Mouse (Mus musculus) stomach, embryonic 14.5 days (tissue): ENCODE measurements around the gene Usp21. TPM values are rescaled to one million over a fixed set of nuclear protein-coding genes. Genes with fewer than 3 reads are reported as not detected.

ENCODE experiments used
- ATAC-seq: fragments of 200-750 bp; cut with Nextera tagmentation; 2 replicates; pipeline ENCODE4 v1.8.0; 2017; ENCODE audit warnings: low read depth, moderate TSS enrichment; ENCODE audit not compliant: insufficient number of reproducible peaks, insufficient read depth, low FRiP score
- H3K27ac ChIP-seq: fragments of 300-500 bp; sonication (generic); 2 replicates; pipeline ENCODE4 v1.5.1; 2014; ENCODE audit warnings: mild to moderate bottlenecking, low read length, moderate library complexity, mixed read lengths
- H3K27me3 ChIP-seq: fragments of 300-500 bp; sonication (generic); 2 replicates; pipeline ENCODE4 v1.6.1; 2014; ENCODE audit warnings: low read length, control low read depth, mixed read lengths; ENCODE audit not compliant: control insufficient read depth, insufficient read depth
- H3K36me3 ChIP-seq: fragments of 300-500 bp; sonication (generic); 2 replicates; pipeline ENCODE4 v1.6.1; 2014; ENCODE audit warnings: mild to moderate bottlenecking, control low read depth, low read length, moderate library complexity, mixed read lengths; ENCODE audit not compliant: control insufficient read depth, insufficient read depth
- H3K4me1 ChIP-seq: fragments of 300-500 bp; sonication (generic); 2 replicates; pipeline ENCODE4 v1.6.1; 2014; ENCODE audit warnings: low read length, control low read depth, mixed read lengths; ENCODE audit not compliant: control insufficient read depth, insufficient read depth
- H3K4me2 ChIP-seq: fragments of 300-500 bp; sonication (generic); replicated peaks from 2 replicates; pipeline ENCODE4 v1.6.1; 2014; ENCODE audit warnings: low read depth, low read length, control low read depth
- H3K4me3 ChIP-seq: fragments of 300-500 bp; sonication (generic); 2 replicates; pipeline ENCODE4 v1.5.1; 2014; ENCODE audit warnings: low read depth, low read length, control low read depth
- H3K9ac ChIP-seq: fragments of 300-500 bp; sonication (generic); replicated peaks from 2 replicates; pipeline ENCODE4 v1.6.1; 2014; ENCODE audit warnings: low read depth, mild to moderate bottlenecking, control low read depth, low read length, moderate library complexity, mixed read lengths
- H3K9me3 ChIP-seq: fragments of 300-500 bp; sonication (generic); 2 replicates; pipeline ENCODE4 v1.6.1; 2016; ENCODE audit warnings: low read depth, low read length, control low read depth; ENCODE audit not compliant: control insufficient read depth
- WGBS: fragments of 180-500 bp; shearing (Covaris S2); extraction: QIAGEN DNeasy Blood & Tissue Kit; methylation state at CpG from one replicate; pipeline ENCODE4 v1.1.7; 2014; 5-methylcytosine and 5-hydroxymethylcytosine counted together
- polyA plus RNA-seq: library from polyadenylated mRNA; unstranded; fragments of >200 nt; fragmentation: Nextera tagmentation; extraction: Ambion mirVana; gene quantifications from 2 replicates; pipeline ENCODE4 v1.2.1, GENCODE M21; 2014

Usp21 gene
- polyA plus RNA-seq, 1 experiment from 2014 or later: 70.6 TPM

- Histone ChIP-seq H3K9ac (no peak overlapping the region), H3K27me3 (no peaks in the 10 kb centered on the region), H3K36me3 (peaks cover 56% of the 10 kb centered on the region), H3K9me3 (no peaks in the 10 kb centered on the region), H3K4me1 (peaks cover 21% of the 10 kb centered on the region), H3K4me2 (no peak overlapping the region), H3K4me3 (no peak overlapping the region), H3K27ac (no peak overlapping the region)
- no peak for ATAC-seq
- 85% methylated on average over 11 of the region's 11 CpGs for WGBS
These were observed 12.6 kb downstream of the Usp21 start for GRCm38 (mm10) chr1:171275144-171275734.

- WGBS: 90% methylated on average over 12 of the region's 12 CpGs
- no peak overlapping the region for H3K4me2 ChIP-seq
- no peak for ATAC-seq
- peaks cover 12% of the 10 kb centered on the region for H3K4me1 ChIP-seq
- H3K9ac ChIP-seq: no peak overlapping the region
- H3K27ac ChIP-seq: no peak overlapping the region
- H3K9me3 ChIP-seq: no peaks in the 10 kb centered on the region
- H3K27me3 ChIP-seq: no peaks in the 10 kb centered on the region
- H3K4me3 ChIP-seq: no peak overlapping the region
- H3K36me3 ChIP-seq: peaks cover 56% of the 10 kb centered on the region
These were observed 13.6 kb downstream of the Usp21 start for GRCm38 (mm10) chr1:171274171-171274570.

GRCm38 (mm10) chr1:171272086-171272485 is 15.7 kb downstream of the Usp21 start:
- Histone ChIP-seq H3K4me2 (peak overlapping the region; percentile 85; the same call in 1 of the 2 replicates), H3K9ac (no peak overlapping the region), H3K27ac (no peak overlapping the region), H3K4me1 (peaks cover 12% of the 10 kb centered on the region), H3K27me3 (no peaks in the 10 kb centered on the region), H3K9me3 (no peaks in the 10 kb centered on the region), H3K36me3 (peaks cover 39% of the 10 kb centered on the region), H3K4me3 (no peak overlapping the region)
- 88% methylated on average over 3 of the region's 3 CpGs for WGBS
- no peak for ATAC-seq

GRCm38 (mm10) chr1:171271622-171272021 is 16.2 kb downstream of the Usp21 start:
- Histone ChIP-seq H3K9me3 (no peaks in the 10 kb centered on the region), H3K4me3 (peak overlapping the region; percentile 70; the same call in 1 of the 2 replicates), H3K36me3 (peaks cover 34% of the 10 kb centered on the region), H3K27ac (no peak overlapping the region), H3K9ac (no peak overlapping the region), H3K4me2 (peak overlapping the region; percentile 85), H3K4me1 (peaks cover 12% of the 10 kb centered on the region), H3K27me3 (no peaks in the 10 kb centered on the region)
- no peak for ATAC-seq
- 66% methylated on average over 10 of the region's 10 CpGs for WGBS

GRCm38 (mm10) chr1:171271196-171271595 is 16.6 kb downstream of the Usp21 start:
- Histone ChIP-seq H3K27me3 (no peaks in the 10 kb centered on the region), H3K36me3 (peaks cover 30% of the 10 kb centered on the region), H3K9ac (peak overlapping the region; percentile 66; the same call in 1 of the 2 replicates), H3K4me2 (peak overlapping the region; percentile 85), H3K4me1 (peaks cover 12% of the 10 kb centered on the region), H3K4me3 (peak overlapping the region; percentile 70), H3K27ac (no peak overlapping the region; the same call in 1 of the 2 replicates), H3K9me3 (no peaks in the 10 kb centered on the region)
- WGBS: 38% methylated on average over 9 of the region's 9 CpGs
- no peak for ATAC-seq

DNA sequence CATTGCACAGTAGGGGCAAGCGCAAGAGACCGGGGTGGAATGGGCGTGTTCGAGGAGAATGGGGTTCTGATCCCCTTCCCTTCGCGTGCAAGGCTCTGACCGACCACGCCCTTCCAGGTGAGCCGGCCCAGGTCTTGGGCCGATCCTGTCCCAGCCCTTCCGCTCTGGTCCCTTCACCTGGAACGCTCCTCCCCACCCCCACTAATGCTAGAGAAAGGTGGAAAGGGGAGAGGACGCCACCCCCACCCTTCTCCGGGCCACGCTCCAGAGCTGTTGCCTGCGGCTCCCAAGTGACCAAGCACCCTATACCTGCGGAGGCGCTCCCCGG is 17.3 kb downstream of the Usp21 start:
- H3K27me3 ChIP-seq: no peaks in the 10 kb centered on the region
- H3K9ac ChIP-seq: peak overlapping the region; percentile 66
- H3K4me2 ChIP-seq: peak overlapping the region; percentile 85
- peak overlapping the region; percentile 74; the same call in 1 of the 2 replicates for H3K27ac ChIP-seq
- peaks cover 12% of the 10 kb centered on the region for H3K4me1 ChIP-seq
- peaks cover 24% of the 10 kb centered on the region for H3K36me3 ChIP-seq
- WGBS: under 1% methylated on average over 19 of the region's 19 CpGs
- H3K4me3 ChIP-seq: peak overlapping the region; percentile 70
- ATAC-seq: peak; percentile 87
- H3K9me3 ChIP-seq: no peaks in the 10 kb centered on the region

DNA sequence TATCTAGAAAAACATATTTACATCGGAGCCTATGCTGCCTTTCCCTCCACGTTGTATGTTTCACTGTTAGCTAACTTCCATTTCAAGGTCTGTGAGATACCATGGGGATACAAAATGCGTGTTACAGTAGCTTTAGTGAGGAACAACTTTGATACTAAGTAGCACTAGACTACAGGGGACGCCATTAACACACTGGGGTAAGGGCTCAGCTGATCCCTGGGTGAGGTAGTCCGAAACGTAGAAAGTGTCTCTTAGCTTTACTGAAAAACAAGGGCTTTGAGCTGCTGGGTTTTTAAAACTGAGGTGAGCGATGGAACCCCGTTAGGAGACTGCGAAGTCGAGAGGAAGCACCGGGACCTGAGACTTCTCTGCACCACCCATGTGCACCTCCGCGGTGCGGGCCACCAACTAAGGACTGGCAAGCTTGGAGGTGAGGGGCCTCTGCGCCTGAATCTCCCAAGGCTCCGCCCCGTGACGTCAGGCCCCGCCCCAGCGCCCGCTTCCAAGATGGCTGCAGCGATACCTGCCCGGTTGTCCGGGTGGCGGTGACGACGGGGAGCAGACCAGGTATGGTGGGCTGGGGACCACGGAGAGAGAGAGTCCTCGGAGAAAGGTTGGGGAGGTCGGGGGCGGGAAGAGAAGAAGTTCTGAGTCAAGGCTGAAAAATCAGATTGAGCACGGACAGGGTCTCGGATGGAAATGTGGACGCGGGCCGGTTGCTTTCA is 17.8 kb downstream of the Usp21 start, which contains the start of gene B4galt3:
Gene B4galt3, plus strand, starts transcription at position 481 of the 725 bp plus-strand sequence.
- Histone ChIP-seq H3K36me3 (peaks cover 19% of the 10 kb centered on the region), H3K4me2 (peak within 1 kb of the TSS; percentile 85), H3K4me1 (peaks cover 12% of the 10 kb centered on the region), H3K4me3 (peak within 1 kb of the TSS; percentile 70), H3K9ac (peak within 1 kb of the TSS; percentile 66), H3K27me3 (no peaks in the 10 kb centered on the region), H3K27ac (peak within 1 kb of the TSS; percentile 74; the same call in 1 of the 2 replicates), H3K9me3 (no peaks in the 10 kb centered on the region)
- 3% methylated on average over 36 of the region's 36 CpGs for WGBS
- peak; percentile 93 for ATAC-seq

DNA sequence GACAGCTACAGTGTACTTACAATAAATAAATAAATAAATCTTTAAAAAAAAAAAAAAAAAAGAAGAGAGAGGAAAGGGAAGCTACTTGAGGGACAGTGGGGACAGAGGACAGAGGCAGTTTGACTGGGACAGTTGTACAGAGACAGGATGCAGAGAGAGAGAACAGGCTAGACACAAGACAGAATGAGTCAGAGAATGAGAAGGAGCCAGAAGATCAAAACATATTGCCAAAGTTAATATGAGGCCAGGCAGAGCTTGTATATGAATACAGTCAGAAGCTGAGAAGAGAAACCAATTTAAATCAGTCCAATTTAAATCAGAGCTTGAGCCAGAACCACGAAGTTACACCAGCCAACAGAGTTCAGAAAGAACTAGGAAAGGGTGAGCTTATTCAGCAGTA is 19.4 kb downstream of the Usp21 start:
- 63% methylated on average over 1 of the region's 1 CpGs for WGBS
- H3K4me2 ChIP-seq: no peak overlapping the region
- no peaks in the 10 kb centered on the region for H3K27me3 ChIP-seq
- no peak overlapping the region for H3K9ac ChIP-seq
- H3K9me3 ChIP-seq: no peaks in the 10 kb centered on the region
- peaks cover 12% of the 10 kb centered on the region for H3K4me1 ChIP-seq
- H3K4me3 ChIP-seq: no peak overlapping the region
- peaks cover 3% of the 10 kb centered on the region; the same call in 1 of the 2 replicates for H3K36me3 ChIP-seq
- no peak for ATAC-seq
- H3K27ac ChIP-seq: no peak overlapping the region
